Mouse (Mus musculus): Measurements from ENCODE around the gene Mlec.
"Not testable (repeated sequence)": the region's sequence is repeated elsewhere in the genome, so short reads cannot be mapped to it uniquely, and the experiment has no call there.

Mlec gene

DNA sequence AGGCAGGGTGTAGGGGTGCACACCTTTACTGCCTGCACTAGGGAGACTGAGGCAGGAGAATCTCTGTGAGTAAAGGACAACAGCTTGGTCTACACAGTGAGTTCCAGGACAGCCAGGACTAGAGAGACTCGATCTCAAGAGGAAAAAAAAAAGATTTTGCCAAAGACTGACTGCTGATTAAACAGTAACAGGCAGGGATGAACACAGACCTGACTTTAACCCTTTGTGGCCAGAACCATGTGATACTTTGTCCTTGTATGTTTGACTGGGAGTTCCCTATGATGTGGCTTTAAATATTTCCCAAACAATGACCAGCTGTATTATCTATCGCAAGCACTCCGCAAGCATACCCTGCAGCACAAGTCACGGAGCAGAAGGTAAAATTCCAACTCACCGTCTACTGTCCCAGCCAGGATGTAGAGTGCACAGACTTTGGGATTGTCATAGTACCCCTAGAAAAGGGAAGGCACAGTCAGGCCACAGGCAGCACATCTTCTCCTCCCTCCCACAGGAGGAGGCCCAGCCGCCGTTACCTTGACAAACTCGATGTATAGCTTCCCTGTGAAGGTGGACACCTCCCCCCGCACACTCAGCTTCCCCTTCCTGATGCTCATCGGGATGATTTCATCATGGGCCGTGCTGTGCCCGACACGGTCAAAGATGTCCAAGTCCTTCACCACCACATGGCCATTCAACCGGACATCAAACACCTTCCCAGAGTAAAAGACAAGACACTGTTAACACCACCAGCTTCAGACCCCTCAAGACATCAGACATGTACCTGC lies 8.1 kb downstream of the Mlec start:
- DNase-seq, result no peak

GRCm38 (mm10) chr5:115148872-115149271 lies 9.1 kb downstream of the Mlec start:
- not testable (repeated sequence) for DNase-seq

GRCm38 (mm10) chr5:115148378-115148777 lies 9.6 kb downstream of the Mlec start:
- DNase-seq, result no peak

- DNase-seq, result no peak
Measured at GRCm38 (mm10) chr5:115147388-115147787, 10.6 kb downstream of the Mlec start.

- DNase-seq, result no peak
Measured at GRCm38 (mm10) chr5:115146747-115147130, 11.2 kb downstream of the Mlec start.

DNA sequence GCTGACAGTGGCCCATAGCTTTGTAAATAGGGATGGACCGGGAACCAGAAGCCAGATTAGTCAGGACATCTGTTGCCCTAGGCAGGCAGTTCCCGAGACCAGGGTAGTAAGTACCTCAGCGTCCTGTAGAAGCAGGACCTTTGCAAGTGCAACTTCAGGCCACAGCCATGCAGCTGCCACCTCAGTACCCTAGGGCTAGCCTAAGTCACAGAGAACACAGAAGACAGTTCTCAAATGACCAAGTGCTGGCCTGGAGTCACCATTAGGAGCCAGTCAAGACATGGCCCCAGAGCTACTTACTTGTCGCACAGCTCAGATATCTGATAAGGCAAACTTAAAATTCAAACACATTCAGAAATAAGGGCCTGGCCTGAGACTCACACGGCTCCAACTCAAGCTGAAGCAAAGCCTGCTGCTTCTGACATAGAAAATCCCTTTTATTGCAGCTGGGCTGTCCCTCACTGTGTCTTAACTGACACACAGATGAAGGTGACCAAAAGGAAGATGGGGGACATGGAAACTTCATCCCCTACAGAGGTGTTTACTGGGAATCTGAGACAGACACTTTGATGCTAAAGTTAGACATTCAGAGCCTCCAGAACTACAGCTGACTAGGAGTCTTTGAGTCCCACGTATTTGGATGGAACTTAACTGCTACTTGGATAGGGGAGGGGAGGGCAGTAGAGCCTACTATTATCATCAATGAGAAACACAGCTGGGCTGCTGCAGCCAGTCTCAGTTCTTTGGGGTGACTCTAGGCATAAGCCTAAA lies 11.8 kb downstream of the Mlec start:
- no peak for DNase-seq

- DNase-seq, result no peak
Measured at GRCm38 (mm10) chr5:115145253-115145968, 12.6 kb downstream of the Mlec start.

- DNase-seq, result peak in 1 of 2 experiments; percentile 7
Measured at GRCm38 (mm10) chr5:115144471-115144870, 13.5 kb downstream of the Mlec start.

DNA sequence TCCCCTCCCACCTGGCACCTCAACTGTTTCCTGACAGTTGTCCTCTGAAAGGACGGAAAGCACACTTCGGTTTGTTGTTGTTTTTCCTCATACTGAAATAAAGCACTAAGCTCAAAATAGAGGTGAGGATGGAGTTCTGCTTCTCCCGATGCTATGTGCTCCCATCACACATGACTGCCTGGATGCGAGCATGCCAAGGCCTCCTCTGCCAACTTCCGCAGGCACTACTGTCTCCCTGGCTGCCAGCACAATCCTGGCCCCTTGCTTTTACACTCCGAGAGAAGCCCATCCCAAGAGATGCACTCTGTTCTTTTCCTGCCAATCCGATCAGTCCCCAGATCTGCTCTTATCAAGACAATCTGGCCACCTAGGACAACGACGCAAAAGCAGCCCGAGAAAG lies 14.4 kb downstream of the Mlec start:
- DNase-seq, result peak; percentile 70 to 73

- no peak for DNase-seq
Measured at GRCm38 (mm10) chr5:115142166-115142697, 15.7 kb downstream of the Mlec start.

DNA sequence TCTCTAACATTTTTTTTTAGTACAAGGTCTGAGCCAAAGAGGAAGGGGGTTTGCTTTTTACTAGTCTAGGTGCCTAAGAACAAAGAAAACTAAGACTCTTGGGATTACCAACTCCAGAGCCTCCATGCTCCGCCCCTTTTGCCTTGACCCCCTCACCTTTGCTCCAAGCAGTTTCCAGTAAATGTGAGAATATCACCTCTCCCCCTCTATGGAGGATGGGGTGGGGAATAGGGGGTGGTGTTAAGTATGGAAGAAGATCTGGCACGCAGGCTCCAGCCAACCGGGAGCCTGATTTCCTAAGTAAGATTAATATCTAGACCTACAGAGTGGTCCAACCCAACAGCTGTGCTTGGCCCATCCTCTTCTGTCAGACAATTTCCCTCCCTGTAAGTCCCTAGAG lies 17.3 kb downstream of the Mlec start:
- no peak for DNase-seq

DNA sequence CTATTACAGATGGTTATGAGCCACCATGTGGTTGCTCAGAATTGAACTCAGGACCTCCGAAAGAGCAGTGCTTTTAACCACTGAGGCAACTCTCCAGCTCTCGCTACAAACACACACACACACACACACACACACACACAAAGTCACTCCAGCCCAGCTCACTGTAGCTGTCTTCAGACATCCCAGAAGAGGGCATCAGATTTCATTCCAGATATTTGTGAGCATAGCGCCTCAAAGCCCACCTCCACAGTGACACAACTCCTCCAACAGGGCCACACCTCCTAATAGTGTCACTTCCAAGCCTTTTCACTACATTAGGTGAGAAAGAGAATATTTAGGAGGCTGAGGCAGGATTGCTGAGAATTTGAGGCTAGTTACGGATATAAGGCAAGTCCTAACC lies 18.9 kb downstream of the Mlec start:
- DNase-seq, result no peak

DNA sequence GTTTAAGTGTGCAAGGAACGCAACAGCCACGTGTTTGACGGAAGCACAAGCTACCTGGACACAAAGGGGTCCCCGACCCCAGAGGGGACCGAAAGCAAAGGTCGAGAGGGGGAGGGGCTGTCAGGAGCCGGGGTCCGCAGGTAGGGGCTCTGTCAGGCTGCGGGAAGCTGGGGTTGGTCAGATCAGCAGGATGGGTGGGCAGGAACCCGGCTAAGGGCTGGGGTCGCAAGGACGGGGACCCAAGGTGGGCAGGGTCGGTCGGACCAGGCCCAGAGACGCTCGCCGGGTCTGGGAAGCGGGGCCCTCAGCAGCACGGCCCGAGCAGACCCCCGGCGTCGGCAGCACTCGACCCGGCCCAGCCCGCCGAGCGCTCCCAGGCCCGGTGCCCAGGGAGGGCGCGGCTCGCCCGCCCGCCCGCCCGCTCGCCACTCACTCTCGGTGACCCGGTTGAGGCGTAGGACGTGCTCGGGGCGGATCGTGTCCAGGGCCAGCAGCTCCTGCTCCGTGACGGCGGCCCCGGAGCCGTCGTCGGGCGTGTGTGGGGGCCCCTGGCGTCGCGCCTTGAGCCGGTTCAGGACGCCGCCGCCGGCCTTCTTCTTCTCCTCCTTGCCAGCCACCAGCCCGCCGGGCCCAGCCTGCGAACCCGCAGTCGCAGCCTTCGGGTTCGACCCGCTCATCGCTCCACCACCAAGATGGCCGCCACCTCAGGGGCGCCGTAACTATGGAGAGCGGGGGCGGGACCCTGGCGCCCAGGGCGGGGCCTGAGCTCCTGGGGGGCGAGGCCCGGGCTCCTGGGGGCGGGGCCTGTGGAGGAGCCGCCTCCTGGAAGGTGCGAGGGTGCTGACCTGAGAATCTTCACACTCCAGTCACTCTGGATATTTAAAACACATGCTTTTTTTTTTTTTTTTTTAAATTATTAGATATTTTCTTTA lies 23.5 kb downstream of the Mlec start, which contains the start of gene Unc119b:
Unc119b (minus strand) TSS at position 742 of the 932 bp plus-strand sequence.
- DNase-seq, result peak; percentile 93 to 95

DNA sequence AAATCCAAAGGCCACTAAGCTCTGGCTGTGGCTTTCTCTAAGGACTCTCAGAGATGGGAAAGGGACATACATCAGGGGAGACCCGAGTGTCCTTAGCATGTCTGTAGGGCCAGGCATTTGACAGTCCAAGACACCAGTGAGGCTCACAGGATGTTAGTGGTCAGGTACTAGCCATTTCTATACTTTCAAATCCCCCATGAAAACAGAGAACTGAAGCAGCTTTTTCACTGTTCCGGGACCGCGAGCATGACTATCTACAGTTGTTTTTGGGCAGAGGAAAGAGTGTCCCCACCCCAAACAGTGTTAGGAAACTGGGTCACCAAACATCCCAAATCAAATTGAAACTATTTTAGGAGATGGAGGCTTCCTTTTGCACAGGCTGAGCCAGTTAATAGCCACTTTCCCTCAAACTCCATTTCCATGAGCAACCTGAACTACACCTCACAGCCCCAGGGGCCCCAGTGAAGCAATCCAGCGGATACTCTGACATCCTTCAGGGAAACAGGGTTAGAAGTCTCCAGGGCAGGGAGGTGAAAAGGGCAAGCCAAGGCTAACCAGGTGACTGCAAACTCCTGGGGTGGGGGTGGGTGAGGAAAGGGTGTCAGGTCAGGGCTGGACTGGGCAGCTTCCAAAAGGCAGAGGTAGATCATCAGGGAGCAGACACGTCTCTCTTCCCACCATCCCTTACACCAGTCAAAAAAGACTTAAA lies 24.5 kb downstream of the Mlec start:
- DNase-seq, result no peak

DNA sequence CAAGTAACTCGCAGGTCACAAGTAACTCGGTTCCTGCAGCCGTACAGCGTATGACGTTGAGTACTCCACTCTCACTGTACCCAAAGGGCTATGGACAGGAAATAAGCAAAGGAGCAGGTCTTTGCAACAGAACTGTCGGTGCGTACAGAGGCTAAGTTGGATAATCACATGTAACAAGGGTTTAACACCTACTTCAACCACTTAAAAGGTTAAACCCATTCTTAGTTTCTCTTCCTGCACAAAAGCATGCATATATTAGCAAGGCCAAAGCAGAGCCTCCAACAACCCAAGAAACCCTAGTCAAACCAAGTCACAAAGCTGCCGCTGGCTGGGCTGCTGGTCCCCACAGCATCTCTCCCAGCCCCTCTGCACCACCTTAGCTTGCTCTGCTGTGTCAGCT lies 25.5 kb downstream of the Mlec start:
- DNase-seq, result no peak

DNA sequence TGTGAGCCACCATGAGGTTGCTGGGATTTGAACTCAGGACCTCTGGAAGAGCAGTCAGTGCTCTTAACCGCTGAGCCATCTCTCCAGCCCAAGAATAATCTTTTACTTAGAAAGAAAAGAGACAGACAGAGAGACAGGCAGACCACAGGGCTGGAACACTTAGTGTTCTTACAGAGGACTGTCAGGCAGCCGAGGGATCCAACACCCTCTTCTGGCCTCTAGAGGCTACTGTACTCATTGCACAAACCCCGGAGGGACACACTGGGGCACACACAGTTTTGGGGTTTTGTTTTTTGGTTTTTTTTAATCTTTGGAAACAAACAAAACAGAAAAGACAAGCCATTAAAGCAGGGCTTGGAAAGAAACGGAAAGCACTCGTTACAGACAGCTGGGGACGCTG lies 28.7 kb downstream of the Mlec start:
- no peak for DNase-seq

- peak; percentile 50 to 64 for DNase-seq
Measured at GRCm38 (mm10) chr5:115127421-115128179, 30.4 kb downstream of the Mlec start.

DNA sequence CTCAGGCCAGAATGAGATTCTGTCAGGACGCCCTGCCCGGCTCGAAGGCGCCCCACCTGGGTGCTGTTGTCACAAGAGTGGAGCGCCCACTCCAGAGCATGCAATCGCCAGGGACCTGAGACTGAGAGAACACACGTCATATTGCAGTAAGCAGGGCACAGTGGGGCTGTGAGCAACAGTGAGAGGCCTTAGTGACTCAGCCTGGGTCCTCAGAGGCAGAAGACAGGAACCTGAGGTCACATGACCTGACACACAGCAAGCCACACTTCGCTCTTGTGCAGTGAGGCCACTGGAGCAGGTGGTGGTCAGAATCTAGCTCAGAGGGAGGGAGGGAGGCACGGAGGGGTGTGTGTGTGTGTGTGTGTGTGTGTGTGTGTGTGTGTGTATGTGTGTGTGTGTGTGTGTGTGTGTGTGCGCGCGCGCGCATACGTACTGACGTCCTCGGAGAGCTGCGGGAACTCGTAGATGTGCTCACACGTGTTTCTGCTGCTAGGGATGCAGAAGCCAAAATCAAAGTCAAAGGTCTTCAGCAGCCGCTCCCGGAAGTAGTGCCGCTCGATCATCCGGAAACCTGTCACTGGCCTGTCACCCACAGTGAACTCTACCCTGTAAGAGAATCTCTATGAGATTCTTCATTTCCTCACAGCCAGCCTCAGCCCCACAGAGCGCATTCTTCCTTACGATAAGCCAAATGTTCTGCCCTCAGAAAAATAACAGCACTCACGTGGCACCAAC lies 31.2 kb downstream of the Mlec start:
- peak in 1 of 2 experiments; percentile 32 for DNase-seq

DNA sequence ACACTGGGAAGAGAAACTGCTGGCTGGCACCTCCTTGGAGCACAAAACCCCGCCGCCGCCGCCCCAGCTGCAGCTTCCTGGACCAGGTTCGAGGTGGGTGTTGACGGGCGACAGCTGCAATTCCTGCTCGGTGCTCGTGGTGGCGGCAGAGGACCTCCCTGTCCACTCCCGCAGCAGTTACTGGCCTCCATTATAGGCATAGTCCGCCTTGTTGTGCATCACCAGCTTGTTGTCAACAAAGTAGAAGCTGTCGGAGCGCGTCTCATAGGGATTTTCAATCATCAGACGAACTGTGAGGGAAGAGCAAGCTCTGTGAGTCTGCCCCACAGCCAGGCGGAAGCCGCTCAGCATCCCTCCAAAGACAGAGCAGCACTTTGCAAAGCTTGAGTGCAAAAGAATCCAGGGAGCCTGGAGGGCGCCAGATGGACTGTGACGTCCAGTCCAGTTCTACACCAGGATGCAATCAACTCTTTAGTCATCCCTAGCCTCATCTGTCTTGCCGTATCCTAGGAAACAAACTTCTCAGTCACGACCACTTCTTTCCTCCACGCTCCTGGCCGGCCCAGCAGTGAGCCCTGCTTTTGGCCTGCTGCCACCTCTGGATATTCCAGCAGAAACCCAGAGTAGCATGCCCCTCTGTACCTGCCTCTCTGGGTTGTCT lies 32.6 kb downstream of the Mlec start:
- DNase-seq, result peak; percentile 92
